Mouse (Mus musculus) testis, adult 2 months (tissue): ENCODE results near the gene Tnfrsf1b.

ENCODE experiments used
- CTCF ChIP-seq: fragments of 200-500 bp; IDR thresholded peaks from 2 replicates; pipeline ENCODE4 v1.5.1; 2012; ENCODE audit warnings: low read depth, mild to moderate bottlenecking, inconsistent platforms, low read length, moderate library complexity; ENCODE audit not compliant: control insufficient read depth, insufficient read depth, insufficient replicate concordance
- POLR2A ChIP-seq: fragments of 200-500 bp; IDR thresholded peaks from 2 replicates; pipeline ENCODE4 v1.6.1; 2012; ENCODE audit warnings: low read depth, mild to moderate bottlenecking, inconsistent platforms, low read length, moderate library complexity; ENCODE audit not compliant: control insufficient read depth

- no peak for TF ChIP-seq CTCF
- no peak for TF ChIP-seq POLR2A
These were observed 22.1 kb downstream of the Tnfrsf1b start for GRCm38 (mm10) chr4:145224613-145225012.
